Mouse (Mus musculus) embryonic fibroblast, embryonic 13.5 days (primary cell): ENCODE measurements around the gene Kat2b.

Source experiments
- CTCF ChIP-seq: IDR thresholded peaks from 2 replicates; pipeline ENCODE4 v1.5.1; 2011; ENCODE audit warnings: mild to moderate bottlenecking, control low read depth, low read length, moderate library complexity, borderline replicate concordance; ENCODE audit not compliant: insufficient read depth
- POLR2A ChIP-seq: IDR thresholded peaks from 2 replicates; pipeline ENCODE4 v1.6.1; 2011; ENCODE audit warnings: low read depth, mild to moderate bottlenecking, control low read depth, low read length, moderate library complexity

DNA sequence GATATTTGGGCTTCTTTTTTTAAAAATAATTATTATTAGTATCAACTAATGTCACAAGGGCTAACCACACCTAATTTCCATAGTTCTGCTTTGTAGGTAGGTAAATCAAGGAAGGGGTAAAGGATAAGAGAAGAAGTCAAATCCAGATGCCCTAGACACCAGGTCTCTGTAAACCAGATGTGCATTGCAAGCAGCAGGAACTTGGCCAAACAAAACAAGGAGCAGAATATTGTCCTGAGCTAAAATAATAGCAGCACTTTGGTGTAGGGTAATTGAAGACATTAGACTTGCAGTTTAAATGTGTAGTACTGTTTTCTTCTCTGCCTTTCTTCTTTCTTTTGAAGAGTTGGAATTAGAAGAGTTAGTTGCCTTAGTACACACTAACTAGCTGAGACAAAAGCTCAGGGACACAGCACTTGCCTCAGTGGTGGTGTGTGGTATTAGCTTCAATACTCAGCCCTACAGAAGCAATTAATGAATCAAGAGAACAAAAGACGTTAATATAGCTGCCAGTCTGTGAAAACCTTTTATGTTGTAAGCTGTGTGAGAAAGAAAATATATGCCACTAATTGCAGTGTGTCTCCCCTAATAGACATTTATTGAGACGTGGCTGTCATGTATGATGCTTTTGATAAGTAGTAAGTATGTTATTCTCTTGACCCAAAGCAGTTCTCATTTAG, 98.2 kb downstream of the Kat2b start:
- no peak for TF ChIP-seq CTCF
- no peak for TF ChIP-seq POLR2A
